Mouse (Mus musculus): ENCODE data around the gene 1700012B07Rik.

The 1700012B07Rik gene

DNA sequence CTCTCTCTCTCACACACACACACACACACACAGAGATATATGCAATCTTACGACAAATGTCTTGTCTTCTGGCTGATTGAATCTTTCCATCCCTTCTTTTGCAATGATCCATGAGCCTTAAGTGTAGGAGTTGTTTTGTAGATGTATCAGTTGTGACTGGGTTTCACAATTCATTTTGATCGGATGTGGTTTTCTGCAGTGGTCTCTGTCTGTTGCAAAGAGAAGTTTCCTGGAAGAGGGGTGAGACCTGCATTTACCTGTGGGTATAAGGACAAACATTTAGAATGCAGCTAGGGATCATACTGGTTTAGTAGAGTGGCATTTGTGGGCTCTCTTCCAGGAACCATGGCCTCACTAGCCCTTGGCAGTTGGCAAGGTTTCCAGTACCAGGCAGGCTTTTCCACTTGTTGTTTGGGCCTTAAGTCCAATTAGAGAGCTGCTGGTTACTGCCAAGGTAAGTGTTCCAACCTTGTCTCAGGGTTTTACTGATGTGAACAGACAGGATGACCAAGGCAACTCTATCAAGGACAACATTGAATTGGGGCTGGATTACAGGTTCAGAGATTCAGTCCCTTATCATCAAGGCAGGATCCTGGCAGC lies 69.1 kb downstream of the 1700012B07Rik start:
- DNase-seq (ENCODE audit: extremely low read depth, low read depth, low spot score), result peak; percentile 30

DNA sequence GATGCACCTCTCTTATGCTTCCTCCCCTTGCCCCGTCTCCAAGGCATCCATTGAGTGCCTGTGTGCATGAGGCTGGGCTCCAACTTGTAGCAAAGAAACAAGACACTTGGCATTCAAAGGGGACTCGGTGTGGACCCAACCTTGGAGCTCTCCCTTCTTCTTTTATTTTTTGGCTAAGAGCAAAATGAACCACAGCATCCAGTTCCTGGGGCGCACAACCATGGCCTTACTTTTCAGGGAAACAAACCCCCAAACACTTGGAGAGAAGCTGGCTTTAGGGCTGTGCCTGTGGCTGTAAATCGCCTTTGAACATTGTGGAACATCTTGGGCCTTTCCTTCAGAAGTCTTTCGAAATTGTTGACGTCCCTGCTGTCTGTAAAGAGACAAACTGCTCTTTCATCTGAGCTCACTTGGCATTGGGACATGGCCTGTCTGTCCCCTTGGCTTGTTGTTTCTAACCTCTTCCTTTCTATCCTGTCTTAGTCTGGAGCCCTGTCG lies 73.7 kb downstream of the 1700012B07Rik start:
- DNase-seq (ENCODE audit: extremely low read depth, low read depth, low spot score), result no peak

DNA sequence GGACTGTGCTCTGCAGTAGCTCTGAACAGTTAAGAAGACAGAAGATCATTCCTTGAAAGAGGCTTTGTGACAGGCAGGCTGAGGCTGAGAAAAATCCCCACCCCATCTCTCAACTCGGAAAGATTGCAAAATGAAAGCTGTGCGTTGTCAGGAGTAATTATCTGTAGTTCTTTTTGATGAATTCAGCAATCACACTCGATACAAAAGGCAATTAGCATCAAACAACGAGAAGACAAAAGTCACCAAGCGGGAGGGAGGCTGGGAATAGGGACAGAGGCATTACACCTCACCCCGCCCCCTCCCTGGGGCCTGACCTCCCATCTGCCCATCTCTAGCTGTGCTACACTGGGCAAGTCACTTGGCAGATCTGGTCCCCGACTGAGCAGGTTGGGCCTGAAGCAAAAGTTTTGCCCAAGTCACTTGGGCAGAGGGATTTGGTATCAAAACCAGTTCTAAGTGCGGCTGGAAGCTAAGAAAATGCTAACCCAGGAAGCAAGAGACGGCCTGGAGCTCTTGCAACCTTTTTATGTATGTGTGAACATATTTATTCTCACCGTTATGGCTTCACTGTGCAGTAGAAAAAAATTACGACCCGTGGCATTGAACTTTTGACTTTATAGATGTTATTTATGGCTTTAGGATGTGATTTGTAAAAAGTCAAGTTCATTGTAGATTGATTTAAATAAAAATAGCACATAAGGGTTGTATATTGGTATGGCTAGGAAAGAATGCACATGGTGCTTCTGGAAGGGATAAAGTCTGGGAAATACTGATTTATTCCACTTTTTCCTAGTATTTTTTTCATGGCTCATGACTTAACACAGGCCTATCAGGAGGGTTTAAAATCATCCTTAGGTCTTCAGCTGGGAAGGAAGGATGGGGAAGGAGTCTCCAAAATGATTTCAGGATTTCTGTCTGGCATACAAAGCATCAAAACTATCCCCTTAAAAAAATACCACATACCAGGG lies 75.9 kb downstream of the 1700012B07Rik start:
- no peak for DNase-seq (ENCODE audit: extremely low read depth, low read depth, low spot score)

DNA sequence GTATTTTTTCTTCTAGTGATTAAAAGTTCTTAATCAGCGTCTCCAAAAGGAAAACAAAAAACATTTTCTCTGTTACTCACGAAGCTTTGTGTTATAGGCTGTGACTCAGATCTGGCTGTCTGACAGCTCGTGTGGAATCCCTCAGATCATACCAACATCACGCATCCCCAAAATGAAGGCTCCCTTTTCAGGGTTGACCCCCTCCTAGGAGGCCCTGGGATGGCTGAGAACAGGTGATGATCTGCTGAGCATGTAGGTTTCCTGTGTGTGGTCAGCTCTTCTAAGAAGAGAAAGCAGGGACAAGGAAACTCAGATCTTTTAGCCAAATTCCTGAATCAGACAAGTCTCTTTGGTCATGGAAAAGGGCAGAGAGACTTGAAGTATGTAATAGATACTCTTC lies 82.6 kb downstream of the 1700012B07Rik start:
- DNase-seq (ENCODE audit: extremely low read depth, low read depth, low spot score), result no peak

DNA sequence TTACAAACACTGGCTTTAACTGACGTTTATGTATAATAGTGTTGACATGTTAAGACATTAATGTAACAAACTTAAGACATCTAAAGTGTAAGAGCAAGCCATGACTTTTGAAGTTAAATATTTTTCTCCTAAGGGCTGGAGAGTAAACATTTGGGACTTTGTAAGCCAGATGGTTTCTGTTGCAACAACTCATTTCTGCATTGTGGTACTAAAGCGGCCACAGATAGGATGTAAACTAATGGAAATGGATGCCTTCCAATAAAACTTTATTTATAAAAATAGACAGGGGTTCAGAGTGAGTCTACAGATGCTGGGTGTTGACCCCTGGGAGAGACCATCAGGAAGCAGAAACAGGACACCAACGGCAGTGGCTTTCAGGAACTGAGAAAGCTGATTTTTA lies 89.9 kb downstream of the 1700012B07Rik start:
- DNase-seq (ENCODE audit: extremely low read depth, low read depth, low spot score), result no peak
